Mouse (Mus musculus) lung, postnatal 0 days (tissue): ENCODE data around the gene Fam219b. TPM values are rescaled to one million over a fixed set of nuclear protein-coding genes. Genes with fewer than 3 reads are reported as not detected.

Experiments
- ATAC-seq: fragments of 200-750 bp; cut with Nextera tagmentation; 2 replicates; pipeline ENCODE4 v1.8.0; 2017; ENCODE audit warnings: moderate library complexity
- DNase-seq: peaks from one replicate; pipeline ENCODE4 v3.0.0-alpha.2; 2016; ENCODE audit warnings: low spot score
- H3K27ac ChIP-seq: fragments of 300-500 bp; sonication (generic); 2 replicates; pipeline ENCODE4 v1.5.1; 2014; ENCODE audit warnings: antibody characterized with exemption, mild to moderate bottlenecking, low read length, mixed read lengths
- H3K27me3 ChIP-seq: fragments of 300-500 bp; sonication (generic); replicated peaks from 2 replicates; pipeline ENCODE4 v1.6.1; 2014; ENCODE audit warnings: low read length, mixed read lengths; ENCODE audit not compliant: insufficient read depth
- H3K36me3 ChIP-seq: fragments of 300-500 bp; sonication (generic); 2 replicates; pipeline ENCODE4 v1.6.1; 2014; ENCODE audit warnings: low read length, mixed read lengths; ENCODE audit not compliant: insufficient read depth
- H3K4me1 ChIP-seq: fragments of 300-500 bp; sonication (generic); 2 replicates; pipeline ENCODE4 v1.6.1; 2014; ENCODE audit warnings: antibody characterized with exemption, low read depth, low read length, mixed read lengths; ENCODE audit not compliant: insufficient read depth
- H3K4me2 ChIP-seq: fragments of 300-500 bp; sonication (generic); replicated peaks from 2 replicates; pipeline ENCODE4 v1.6.1; 2014; ENCODE audit warnings: low read depth, mild to moderate bottlenecking, low read length, moderate library complexity, mixed read lengths
- H3K4me3 ChIP-seq: fragments of 300-500 bp; sonication (generic); 2 replicates; pipeline ENCODE4 v1.5.1; 2014; ENCODE audit warnings: low read depth, low read length
- H3K9ac ChIP-seq: fragments of 300-500 bp; sonication (generic); replicated peaks from 2 replicates; pipeline ENCODE4 v1.6.1; 2014; ENCODE audit warnings: low read depth, mild to moderate bottlenecking
- H3K9me3 ChIP-seq: fragments of 300-500 bp; sonication (generic); 2 replicates; pipeline ENCODE4 v1.6.1; 2016; ENCODE audit warnings: low read length, mixed read lengths
- CTCF ChIP-seq: IDR thresholded peaks from 2 replicates; pipeline ENCODE4 v1.5.1; 2016; ENCODE audit warnings: antibody characterized with exemption, mild to moderate bottlenecking
- EP300 ChIP-seq: IDR thresholded peaks from 2 replicates; pipeline ENCODE4 v1.6.1; 2016; ENCODE audit warnings: antibody characterized with exemption, mild to moderate bottlenecking, control low read depth
- WGBS: fragments of 180-500 bp; shearing (Covaris S2); extraction: QIAGEN DNeasy Blood & Tissue Kit; methylation state at CpG from one replicate; pipeline ENCODE4 v1.1.7; 2014; 5-methylcytosine and 5-hydroxymethylcytosine counted together
- polyA plus RNA-seq: library from polyadenylated mRNA; unstranded; fragments of >200 nt; fragmentation: Nextera tagmentation; extraction: Ambion mirVana; gene quantifications from 2 replicates; pipeline ENCODE4 v1.2.1, GENCODE M21; 2015

The Fam219b gene
- polyA plus RNA-seq, 1 experiment from 2014 or later, result 13.5 TPM

DNA sequence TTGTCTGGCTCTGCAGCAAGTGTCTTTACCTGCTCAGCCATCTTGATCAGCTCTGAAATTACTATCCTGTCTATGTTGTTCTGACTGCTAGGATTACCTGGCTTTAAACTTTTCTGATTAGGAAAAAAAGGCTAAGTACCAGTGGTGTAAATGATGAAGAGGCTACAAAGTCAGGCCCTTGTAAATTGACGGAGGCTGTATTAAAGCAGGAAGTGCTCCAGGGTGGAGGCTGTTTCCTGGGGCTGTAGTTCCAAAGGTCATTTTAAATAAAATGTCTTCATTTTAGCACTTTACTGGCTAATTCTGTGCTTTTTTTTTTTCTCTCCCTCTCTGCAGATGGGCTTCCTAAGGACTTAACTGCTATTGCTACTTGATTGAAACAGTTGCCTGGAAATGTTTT is 5.4 kb upstream of the Fam219b start:
- Histone ChIP-seq H3K4me3 (no peak overlapping the region), H3K4me1 (no peaks in the 10 kb centered on the region), H3K27me3 (no peaks in the 10 kb centered on the region), H3K4me2 (no peak overlapping the region), H3K27ac (no peak overlapping the region), H3K9me3 (no peaks in the 10 kb centered on the region), H3K9ac (no peak overlapping the region), H3K36me3 (peaks cover 19% of the 10 kb centered on the region; the same call in 1 of the 2 replicates)
- ATAC-seq, result no peak
- no peak for DNase-seq
- 55% methylated on average over 1 of the region's 1 CpGs for WGBS
- TF ChIP-seq EP300 (no peak), CTCF (no peak)

DNA sequence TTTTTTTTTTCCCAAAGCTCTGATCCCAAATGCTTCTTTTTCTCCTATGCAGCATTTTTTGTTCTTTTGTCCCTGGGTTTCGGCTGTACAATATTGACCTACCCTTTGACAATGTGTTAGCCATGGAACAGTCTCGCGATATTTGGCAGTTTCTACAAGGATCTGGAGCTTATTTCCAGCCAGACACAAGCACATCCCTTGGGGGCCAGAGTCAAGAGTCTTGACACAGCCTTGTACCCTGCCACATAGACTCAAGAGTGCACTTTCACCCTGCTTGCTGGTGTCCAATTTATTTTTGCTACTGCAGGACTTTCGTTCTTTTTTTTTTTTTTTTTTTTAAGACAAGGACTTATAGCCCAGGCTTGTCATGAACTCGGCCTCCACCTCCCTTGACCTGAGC is 966 bp upstream of the Fam219b start:
- H3K4me3 ChIP-seq, result no peak overlapping the region
- no peaks in the 10 kb centered on the region for H3K27me3 ChIP-seq
- no peak for ATAC-seq
- H3K9ac ChIP-seq, result no peak overlapping the region
- TF ChIP-seq EP300, result no peak
- TF ChIP-seq CTCF, result no peak
- H3K4me2 ChIP-seq, result 0 out of 2 replicates have a peak overlapping the region, but pooled peaks have one; percentile 66
- no peaks in the 10 kb centered on the region for H3K9me3 ChIP-seq
- H3K4me1 ChIP-seq, result no peaks in the 10 kb centered on the region
- peaks cover 11% of the 10 kb centered on the region; the same call in 1 of the 2 replicates for H3K36me3 ChIP-seq
- no peak for DNase-seq
- WGBS, result 91% methylated on average over 5 of the region's 5 CpGs
- H3K27ac ChIP-seq, result no peak overlapping the region

- Histone ChIP-seq H3K4me3 (peak overlapping the region; percentile 74), H3K9ac (peak overlapping the region; percentile 52), H3K27ac (peak overlapping the region; percentile 65), H3K4me1 (no peaks in the 10 kb centered on the region), H3K36me3 (no peaks in the 10 kb centered on the region), H3K27me3 (no peaks in the 10 kb centered on the region), H3K4me2 (peak overlapping the region; percentile 66), H3K9me3 (no peaks in the 10 kb centered on the region)
- 0% methylated on average over 21 of the region's 24 CpGs for WGBS
- TF ChIP-seq EP300 (no peak), CTCF (no peak)
- ATAC-seq (peak; percentile 52), DNase-seq (no peak)
These were observed 427 bp downstream of the Fam219b start for GRCm38 (mm10) chr9:57537728-57538181.

DNA sequence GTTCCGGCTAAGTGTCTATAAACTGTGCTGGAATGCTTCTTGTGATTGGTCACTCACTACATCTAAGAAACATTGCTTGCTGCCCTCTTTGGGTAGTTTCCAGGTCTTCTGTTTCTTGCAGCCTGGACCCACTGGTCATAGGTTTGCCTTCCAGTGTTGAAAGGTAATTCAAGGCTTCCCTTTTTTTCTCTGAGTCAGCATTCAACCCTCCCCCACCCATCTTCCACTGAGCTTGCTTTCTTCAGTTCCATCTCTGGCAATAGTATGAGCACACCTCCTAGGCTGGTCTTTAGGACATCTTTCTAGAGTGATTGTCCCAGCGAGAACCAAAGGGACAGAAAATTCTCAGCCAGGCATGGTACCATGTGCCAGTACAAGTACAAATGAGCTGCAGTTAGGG is 2.2 kb downstream of the Fam219b start:
- Histone ChIP-seq H3K27me3 (no peaks in the 10 kb centered on the region), H3K27ac (no peak overlapping the region), H3K4me3 (no peak overlapping the region), H3K36me3 (0 out of 2 replicates have a peak, but pooled peaks cover 2% of the 10 kb centered on the region), H3K9me3 (no peaks in the 10 kb centered on the region), H3K9ac (no peak overlapping the region), H3K4me1 (no peaks in the 10 kb centered on the region), H3K4me2 (no peak overlapping the region)
- no peak for DNase-seq
- no peak for TF ChIP-seq CTCF
- ATAC-seq, result no peak
- 84% methylated on average over 2 of the region's 2 CpGs for WGBS

DNA sequence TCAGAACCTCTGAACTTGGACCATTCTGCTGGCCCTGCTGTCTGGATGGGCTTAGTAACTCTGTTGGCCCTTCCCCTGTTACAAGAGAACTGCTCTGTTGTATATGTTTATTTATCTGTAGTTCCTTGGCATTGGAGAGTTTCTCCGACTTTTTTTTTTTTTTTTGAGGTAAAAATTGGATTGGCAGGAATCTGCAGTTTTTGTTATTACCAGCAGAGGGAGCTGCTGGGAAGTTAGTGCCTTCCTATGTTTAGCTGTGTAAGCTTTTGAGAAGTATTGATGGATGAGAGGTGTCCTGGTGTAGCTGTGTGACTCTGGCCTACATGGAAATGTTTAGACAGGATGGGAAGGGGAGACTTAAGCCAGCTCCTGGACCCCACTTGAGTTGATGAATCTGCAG is 4.0 kb downstream of the Fam219b start:
- ATAC-seq (no peak), DNase-seq (peak; percentile 75)
- H3K4me2 ChIP-seq, result no peak overlapping the region
- H3K27me3 ChIP-seq, result no peaks in the 10 kb centered on the region
- no peak overlapping the region for H3K27ac ChIP-seq
- H3K4me3 ChIP-seq, result no peak overlapping the region
- H3K4me1 ChIP-seq, result no peaks in the 10 kb centered on the region
- H3K36me3 ChIP-seq, result 0 out of 2 replicates have a peak, but pooled peaks cover 8% of the 10 kb centered on the region
- no peak overlapping the region for H3K9ac ChIP-seq
- TF ChIP-seq EP300 (no peak), CTCF (peak; percentile 77)
- no peaks in the 10 kb centered on the region for H3K9me3 ChIP-seq
- 0% methylated on average over 1 of the region's 1 CpGs for WGBS

DNA sequence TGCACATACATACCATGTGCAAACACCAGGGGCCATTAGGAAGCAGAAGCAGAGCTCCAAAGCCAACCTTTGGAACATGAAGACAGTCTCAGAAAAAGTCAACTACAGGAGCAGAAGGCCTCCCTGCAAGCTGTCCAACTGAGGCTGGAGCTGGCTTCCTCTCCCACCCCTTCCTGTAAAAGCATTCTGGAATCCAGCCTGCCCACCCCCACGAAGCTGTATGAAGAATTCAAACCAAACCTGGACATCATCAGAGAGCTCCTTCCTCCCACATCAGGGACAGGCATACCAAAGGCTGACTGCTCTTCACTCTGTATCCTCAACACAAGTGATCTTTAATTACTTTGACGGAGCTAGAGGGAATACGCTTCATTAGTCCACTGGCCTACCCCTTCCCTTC is 6.6 kb downstream of the Fam219b start:
- H3K27ac ChIP-seq, result no peak overlapping the region
- DNase-seq (no peak), ATAC-seq (no peak)
- no peaks in the 10 kb centered on the region for H3K9me3 ChIP-seq
- TF ChIP-seq EP300 (no peak), CTCF (no peak)
- no peak overlapping the region for H3K4me2 ChIP-seq
- H3K4me3 ChIP-seq, result no peak overlapping the region
- WGBS, result 76% methylated on average over 3 of the region's 3 CpGs
- no peaks in the 10 kb centered on the region for H3K4me1 ChIP-seq
- H3K9ac ChIP-seq, result no peak overlapping the region
- no peaks in the 10 kb centered on the region for H3K27me3 ChIP-seq
- 0 out of 2 replicates have a peak, but pooled peaks cover 12% of the 10 kb centered on the region for H3K36me3 ChIP-seq

DNA sequence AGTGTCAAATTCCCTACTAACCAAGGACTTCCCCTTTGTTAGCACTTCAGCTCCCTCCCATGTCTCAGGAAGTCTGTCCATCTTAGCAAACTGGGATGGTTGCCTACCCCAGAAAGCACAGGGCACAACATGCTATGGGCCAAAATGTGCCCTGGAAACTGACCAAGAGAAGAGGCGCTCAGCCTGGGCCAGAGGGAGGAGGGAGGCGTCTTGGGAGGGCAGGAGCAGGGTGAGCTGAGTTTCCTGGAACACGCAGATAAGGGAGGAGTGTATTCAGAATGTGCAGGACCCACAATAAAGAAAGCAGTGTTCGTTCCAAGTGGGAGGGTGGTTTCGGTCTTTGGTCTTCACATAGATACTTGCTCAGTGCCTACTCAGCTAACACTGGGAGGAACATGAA is 10.0 kb downstream of the Fam219b start:
- peaks cover 4% of the 10 kb centered on the region; the same call in 1 of the 2 replicates for H3K4me1 ChIP-seq
- ATAC-seq (no peak), DNase-seq (peak; percentile 26)
- WGBS, result 63% methylated on average over 5 of the region's 5 CpGs
- no peaks in the 10 kb centered on the region for H3K27me3 ChIP-seq
- 0 out of 2 replicates have a peak, but pooled peaks cover 13% of the 10 kb centered on the region for H3K36me3 ChIP-seq
- no peak overlapping the region for H3K4me2 ChIP-seq
- H3K9me3 ChIP-seq, result no peaks in the 10 kb centered on the region
- no peak overlapping the region for H3K27ac ChIP-seq
- H3K9ac ChIP-seq, result no peak overlapping the region
- TF ChIP-seq CTCF (no peak), EP300 (no peak)
- H3K4me3 ChIP-seq, result no peak overlapping the region
